Mouse (Mus musculus): ENCODE measurements around the gene Gm42517.

Gene Gm42517

GRCm38 (mm10) chr5:108367871-108368332, at the start of gene Gm42517:
Gene Gm42517, minus strand, starts transcription at chr5:108367922.
- no peak for DNase-seq (ENCODE audit: low spot score)

- DNase-seq (ENCODE audit: low spot score), result no peak
These were observed 47.0 kb upstream of the Gm42517 start for GRCm38 (mm10) chr5:108414711-108415110.

- no peak for DNase-seq (ENCODE audit: low spot score)
These were observed 39.3 kb upstream of the Gm42517 start for GRCm38 (mm10) chr5:108406977-108407376.

- DNase-seq (ENCODE audit: low spot score), result no peak
These were observed 37.7 kb upstream of the Gm42517 start for GRCm38 (mm10) chr5:108405460-108405859.

GRCm38 (mm10) chr5:108403453-108403852, 35.7 kb upstream of the Gm42517 start:
- no peak for DNase-seq (ENCODE audit: low spot score)

- DNase-seq (ENCODE audit: low spot score), result no peak
These were observed 22.0 kb upstream of the Gm42517 start for GRCm38 (mm10) chr5:108389744-108390143.

- no peak for DNase-seq (ENCODE audit: low spot score)
These were observed 20.5 kb upstream of the Gm42517 start, which contains the start of gene Pde6b for GRCm38 (mm10) chr5:108388201-108388600. Gene Pde6b, plus strand, starts transcription at chr5:108388391.

- DNase-seq (ENCODE audit: low spot score), result no peak
These were observed 18.7 kb upstream of the Gm42517 start for GRCm38 (mm10) chr5:108386449-108386848.

GRCm38 (mm10) chr5:108385632-108386031, 17.9 kb upstream of the Gm42517 start:
- no peak for DNase-seq (ENCODE audit: low spot score)

GRCm38 (mm10) chr5:108378346-108378745, 10.6 kb upstream of the Gm42517 start:
- no peak for DNase-seq (ENCODE audit: low spot score)

GRCm38 (mm10) chr5:108376059-108376458, 8.3 kb upstream of the Gm42517 start:
- no peak for DNase-seq (ENCODE audit: low spot score)

- no peak for DNase-seq (ENCODE audit: low spot score)
These were observed 6.4 kb upstream of the Gm42517 start for GRCm38 (mm10) chr5:108374079-108374478.

- no peak for DNase-seq (ENCODE audit: low spot score)
These were observed 2.2 kb upstream of the Gm42517 start for GRCm38 (mm10) chr5:108369964-108370363.

GRCm38 (mm10) chr5:108368851-108369621, 1.3 kb upstream of the Gm42517 start:
- peak; percentile 5 for DNase-seq (ENCODE audit: low spot score)

- no peak for DNase-seq (ENCODE audit: low spot score)
These were observed 724 bp upstream of the Gm42517 start for GRCm38 (mm10) chr5:108368446-108368845.

GRCm38 (mm10) chr5:108366984-108367841, 509 bp downstream of the Gm42517 start:
- DNase-seq (ENCODE audit: low spot score), result peak; percentile 20

- DNase-seq (ENCODE audit: low spot score), result no peak
These were observed 1.3 kb downstream of the Gm42517 start for GRCm38 (mm10) chr5:108366328-108366983.

GRCm38 (mm10) chr5:108362330-108362729, 5.4 kb downstream of the Gm42517 start:
- DNase-seq (ENCODE audit: low spot score), result no peak

GRCm38 (mm10) chr5:108360211-108360610, 7.5 kb downstream of the Gm42517 start:
- no peak for DNase-seq (ENCODE audit: low spot score)

- DNase-seq (ENCODE audit: low spot score), result no peak
These were observed 8.2 kb downstream of the Gm42517 start for GRCm38 (mm10) chr5:108359491-108359890.

- no peak for DNase-seq (ENCODE audit: low spot score)
These were observed 9.9 kb downstream of the Gm42517 start for GRCm38 (mm10) chr5:108357862-108358261.

- DNase-seq (ENCODE audit: low spot score), result no peak
These were observed 13.7 kb downstream of the Gm42517 start for GRCm38 (mm10) chr5:108354056-108354455.

Data from ovary, postnatal 14 days (tissue).